Mouse (Mus musculus): Measurements from ENCODE around the gene Glrp1.

- TF ChIP-seq POLR2A (IDR thresholded peaks at IDR 0.05; ENCODE audit: borderline replicate concordance, low read depth, low read length) (no peak), CTCF (IDR thresholded peaks at IDR 0.05; ENCODE audit: low read depth, low read length) (no peak)
These were observed 35.3 kb downstream of the Glrp1 start for GRCm38 (mm10) chr1:88474598-88474997.

Measured in bone marrow macrophage, adult 2 months (primary cell).